Mouse (Mus musculus): ENCODE results near the gene Mettl1. TPM values are rescaled to one million over a fixed set of nuclear protein-coding genes. Genes with fewer than 3 reads are reported as not detected.
A peak's percentile ranks its signal among the peaks of the same experiment; 100 is the strongest.

Gene Mettl1
- 30.3 and 30.7 TPM in 2 replicates for polyA plus RNA-seq (2015; fragmentation: Nextera tagmentation; extraction: Ambion mirVana)

DNA sequence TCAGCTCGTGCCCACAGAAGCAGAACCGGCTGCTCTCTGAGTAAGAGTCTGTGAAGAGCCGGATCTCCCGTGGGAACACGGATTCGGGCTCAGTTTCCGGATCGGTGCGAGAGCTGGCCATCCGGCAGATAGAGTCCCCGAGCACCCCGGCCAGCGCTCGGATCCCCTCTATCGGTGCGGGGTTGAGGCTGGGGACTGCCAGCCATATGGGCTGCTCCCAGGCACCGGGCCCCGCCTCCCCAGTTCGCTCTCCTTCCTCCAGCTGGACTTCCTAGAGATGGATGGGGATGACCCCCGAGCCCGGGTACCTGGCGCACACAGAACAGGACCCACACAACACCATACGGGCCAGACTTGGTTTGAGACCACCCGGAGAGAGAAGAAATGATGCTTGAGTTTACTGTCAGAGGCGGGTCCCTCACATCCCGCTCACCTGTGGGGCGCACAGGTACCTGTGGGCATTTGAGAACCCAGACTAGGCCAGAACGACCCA lies at the start of gene Mettl1, which contains the start of gene Eef1akmt3:
TSS of gene Mettl1 (plus strand) at position 141 of the 493 bp plus-strand sequence.
TSS of gene Eef1akmt3 (minus strand) at position 240 of the 493 bp plus-strand sequence.

DNA sequence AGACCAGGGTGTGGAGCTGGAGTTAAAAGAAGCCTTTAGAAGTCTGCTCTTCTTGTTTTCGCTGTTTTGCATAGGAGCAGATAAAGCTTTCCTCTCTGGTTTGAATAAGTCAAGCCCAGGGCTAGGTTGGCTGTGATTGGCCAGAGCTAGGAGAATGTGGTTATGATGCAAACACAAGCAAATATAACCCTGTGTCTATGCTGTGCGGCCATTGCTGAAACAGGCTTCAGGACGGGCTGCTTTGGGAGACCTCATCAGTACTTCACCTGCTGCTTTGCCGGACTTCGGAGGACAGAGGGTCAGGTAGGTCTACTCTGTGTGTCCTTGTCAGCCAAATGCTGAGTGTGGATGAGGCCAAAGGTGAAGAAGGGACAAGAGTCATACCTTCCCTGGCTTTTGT lies 40.7 kb upstream of the Mettl1 start, which contains the start of gene Avil:
TSS of gene Avil (plus strand) at position 181 of the 400 bp plus-strand sequence.

DNA sequence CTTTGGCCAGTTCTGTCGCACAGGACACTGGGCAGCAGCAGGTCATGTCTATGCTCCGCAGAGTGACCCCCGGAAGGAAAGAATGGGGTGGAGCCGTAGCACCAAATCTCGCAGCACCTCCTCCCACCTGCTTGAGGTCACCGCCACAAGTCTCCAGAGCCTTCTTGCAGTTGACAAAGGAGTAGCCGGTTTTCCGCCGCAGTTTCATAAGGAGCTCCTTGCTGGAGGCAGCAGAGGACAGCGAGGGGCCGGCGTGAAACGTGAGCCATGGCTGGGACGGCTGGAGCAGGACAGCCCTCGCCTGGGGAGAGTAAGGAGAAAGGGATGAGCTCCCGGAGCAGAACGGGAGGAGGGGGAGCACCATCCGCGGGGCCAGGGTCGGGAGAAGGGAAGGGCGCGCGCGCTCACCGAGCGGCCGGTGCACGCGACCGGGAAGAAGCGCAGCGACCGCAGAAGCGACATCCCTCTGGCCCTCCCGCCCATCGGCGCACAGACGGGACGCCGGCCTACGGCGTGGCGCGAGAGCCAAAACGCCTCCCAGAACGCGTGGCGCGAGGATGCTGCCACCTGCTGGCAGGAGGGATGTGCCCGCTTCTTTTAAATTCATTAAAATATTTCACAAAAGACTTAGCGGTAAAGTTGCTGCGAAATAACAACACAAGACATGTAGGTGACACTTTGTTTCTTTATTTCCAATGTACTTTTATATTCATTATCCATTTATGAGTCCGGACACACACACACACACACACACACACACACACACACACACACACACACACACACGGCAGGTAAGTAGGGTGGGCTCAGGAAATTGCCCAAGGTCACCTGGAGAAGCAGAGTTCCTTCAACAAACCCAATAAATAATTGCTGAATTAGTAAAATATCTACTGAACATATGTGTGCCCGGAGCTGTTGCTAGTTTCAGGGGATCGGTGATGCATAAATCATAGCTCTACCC lies 10.6 kb upstream of the Mettl1 start, which contains the start of gene Tsfm:
TSS of gene Tsfm (minus strand) at position 505 of the 961 bp plus-strand sequence.

DNA sequence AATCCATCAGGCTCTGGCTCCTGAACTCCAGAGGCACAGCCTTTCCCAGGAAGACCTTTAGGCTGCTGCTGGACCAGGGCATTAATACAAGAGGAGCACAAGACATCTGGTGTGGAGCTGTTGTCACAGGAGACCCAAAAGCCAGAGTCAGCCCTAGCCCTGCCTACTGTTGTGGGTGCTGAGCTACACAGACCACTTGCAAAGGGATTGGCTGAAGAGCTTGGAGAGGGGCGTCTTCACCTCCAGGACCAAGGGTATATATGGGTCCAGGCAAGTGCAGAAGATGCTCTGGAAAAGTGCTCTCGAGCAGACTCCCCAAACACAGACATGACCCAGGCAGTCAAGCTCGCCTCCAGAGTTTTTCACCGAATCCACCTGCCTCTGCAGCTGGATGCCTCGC lies 6.7 kb downstream of the Mettl1 start, which contains the start of gene Cyp27b1:
TSS of gene Cyp27b1 (plus strand) at position 297 of the 400 bp plus-strand sequence.

DNA sequence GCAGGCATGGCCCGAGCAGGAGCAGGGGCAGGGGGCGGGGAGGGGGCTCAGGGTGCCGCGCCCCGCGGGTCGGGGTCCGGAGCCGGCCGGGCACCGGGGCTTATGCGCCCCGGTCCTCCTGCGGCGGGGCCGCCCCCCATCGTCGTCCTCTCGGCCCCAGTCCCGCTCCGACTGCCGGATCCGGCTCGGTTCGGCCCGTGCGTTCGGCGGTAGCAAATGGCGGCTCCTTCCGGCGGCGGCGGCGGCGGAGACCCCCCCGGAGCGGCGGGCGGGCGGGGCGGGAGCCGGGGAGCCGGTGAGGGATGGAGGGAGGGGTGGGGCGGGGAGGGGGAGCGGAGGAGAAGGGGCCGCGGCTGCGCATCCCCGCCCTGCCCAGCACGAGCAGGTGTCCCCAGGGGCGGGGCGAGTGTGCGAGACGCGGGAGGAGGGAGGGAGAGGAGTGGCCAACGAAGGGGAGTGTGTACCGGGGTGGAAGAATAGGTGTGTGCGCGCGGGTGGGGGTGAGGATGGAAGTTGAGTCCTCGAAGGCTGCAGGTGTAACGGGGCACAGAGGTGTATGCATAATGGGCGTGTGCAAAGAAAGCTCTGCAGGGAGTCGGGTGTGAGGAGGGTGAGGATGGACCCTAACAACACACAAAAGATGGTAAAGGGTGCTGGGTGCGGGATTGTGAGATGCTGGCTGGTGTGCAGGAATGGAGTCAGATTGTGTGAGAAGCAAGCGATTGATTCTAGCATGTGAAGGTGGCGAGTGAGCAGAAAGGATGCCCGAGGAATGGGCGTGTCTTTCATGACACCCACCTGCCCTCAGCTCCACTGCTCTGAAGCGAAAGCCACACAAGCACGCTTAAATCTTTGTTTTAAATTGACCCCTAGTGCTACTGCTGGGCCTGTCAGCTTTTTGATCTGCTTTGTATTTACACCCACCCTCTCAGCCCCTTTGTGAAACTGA lies 19.0 kb downstream of the Mettl1 start, which contains the start of gene March9:
TSS of gene March9 (minus strand) at position 217 of the 949 bp plus-strand sequence.

DNA sequence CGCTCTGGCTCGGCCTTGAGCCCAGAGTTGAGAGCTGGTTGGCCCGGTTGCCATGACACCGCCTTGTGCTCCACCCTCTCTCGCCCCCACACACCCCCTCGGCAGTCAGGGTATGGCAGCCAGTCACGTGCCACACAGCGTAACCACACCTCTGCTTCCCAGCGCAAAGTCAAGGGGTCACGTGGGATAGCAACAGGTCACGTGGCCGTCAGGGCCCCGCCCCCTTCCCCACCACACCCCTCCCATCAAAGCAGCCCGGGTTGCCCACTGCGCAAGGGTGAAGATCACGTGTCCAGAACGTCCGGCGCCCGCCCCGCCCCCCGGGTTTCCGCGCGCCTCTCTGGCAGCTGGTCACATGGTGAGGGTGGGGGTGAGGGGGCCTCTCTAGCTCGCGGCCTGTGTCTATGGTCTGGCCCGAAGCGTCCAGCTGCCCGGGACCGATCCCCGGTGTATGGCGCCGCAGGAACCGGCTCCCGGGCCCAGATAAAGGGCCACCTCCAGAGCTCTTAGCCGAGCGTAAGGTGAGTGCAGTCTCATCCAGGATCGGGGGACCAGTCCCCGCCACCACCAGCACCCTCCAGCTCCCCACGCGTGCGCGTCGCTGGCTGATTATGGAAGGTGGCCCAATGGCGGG lies 22.1 kb downstream of the Mettl1 start, which contains the start of gene Cdk4:
TSS of gene Cdk4 (plus strand) at position 296 of the 634 bp plus-strand sequence.

DNA sequence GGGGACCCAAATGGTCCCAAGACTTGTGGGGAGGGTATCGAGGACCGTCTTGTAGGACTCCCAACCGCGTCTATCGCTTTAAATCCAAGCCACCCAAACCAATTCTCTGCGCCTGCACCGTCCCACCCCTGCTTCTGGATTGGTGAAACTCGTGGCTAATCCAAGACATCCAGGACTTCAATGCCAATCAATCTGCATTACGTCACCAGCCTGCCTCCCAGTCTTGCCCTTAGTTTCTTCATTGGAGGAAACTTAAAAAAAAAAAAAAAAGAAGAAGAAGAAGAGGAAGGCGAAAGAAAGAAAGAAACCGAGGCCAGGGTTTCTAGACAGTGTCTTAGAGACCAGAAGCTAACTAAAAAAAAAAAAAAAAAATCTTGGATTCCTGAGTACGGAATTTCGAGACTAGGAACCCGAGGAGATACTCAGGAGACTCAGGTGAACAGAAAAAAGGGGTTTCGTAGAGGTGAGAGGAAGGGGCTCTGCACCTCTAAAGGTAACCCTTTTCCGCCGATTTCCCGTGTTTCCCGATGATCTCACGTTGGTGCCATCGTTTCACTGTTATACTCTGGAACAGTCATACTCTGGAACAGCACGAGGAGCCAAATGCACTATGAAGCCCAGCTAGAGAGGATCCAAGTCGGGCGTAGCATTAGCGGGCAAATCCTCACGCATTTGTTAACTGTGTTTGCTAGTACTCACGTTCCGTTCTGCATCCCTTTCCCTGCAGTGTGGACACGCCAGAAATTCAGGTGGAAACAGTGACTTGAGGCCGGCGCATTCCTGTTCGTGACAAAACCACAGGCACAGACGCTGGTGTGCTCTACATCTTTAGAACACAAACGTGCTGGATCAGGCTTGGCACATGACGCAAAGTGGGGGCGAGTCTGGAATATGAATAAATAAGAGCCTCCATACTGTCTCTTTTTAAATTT lies 29.2 kb downstream of the Mettl1 start, which contains the start of gene Tspan31:
TSS of gene Tspan31 (minus strand) at position 75 of the 932 bp plus-strand sequence.

DNA sequence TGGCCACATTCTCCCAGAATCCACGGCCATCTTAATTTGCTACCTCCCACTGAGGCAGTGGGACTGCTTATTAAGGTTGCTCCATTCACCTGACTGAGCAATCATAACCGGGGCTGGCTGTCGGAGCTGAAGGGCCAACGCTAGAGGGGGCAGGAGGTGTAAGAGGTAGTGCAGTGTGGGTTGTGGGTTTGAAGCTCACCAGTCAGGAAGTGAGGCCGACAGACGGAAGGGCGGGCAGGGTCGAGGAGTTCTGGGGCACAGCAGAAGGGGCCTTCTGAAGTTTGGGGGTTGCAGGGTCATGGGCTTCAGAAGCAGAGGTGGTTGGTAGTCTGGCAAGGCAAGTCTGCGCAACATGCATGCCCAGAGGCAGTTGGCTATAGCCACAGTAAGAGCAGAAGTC lies 33.9 kb downstream of the Mettl1 start, which contains the start of gene Agap2:
TSS of gene Agap2 (plus strand) at position 205 of the 400 bp plus-strand sequence.

MicroRNAs encoded within 50 kb of the gene (microRNA counts, 519-probe panel; counts per million panel counts)
- microRNA mmu-miR-26a (3,206 counts per million, percentile 6 among the panel's probes with 10 or more counts), microRNA mmu-miR-546 (88.3 counts per million)

Other genes starting within 250 kb of the Mettl1 start
- gene Atp23, start 140.1 kb upstream of the Mettl1 start, polyA plus RNA-seq (2015; fragmentation: Nextera tagmentation; extraction: Ambion mirVana) = 9.9 and 10.0 TPM in 2 replicates
- gene Ctdsp2, start 62.7 kb upstream of the Mettl1 start, polyA plus RNA-seq (2015; fragmentation: Nextera tagmentation; extraction: Ambion mirVana) = 29.4 and 36.8 TPM in 2 replicates
- 0.08 and 0.22 TPM in 2 replicates for gene Avil, start 40.7 kb upstream of the Mettl1 start, polyA plus RNA-seq (2015; fragmentation: Nextera tagmentation; extraction: Ambion mirVana)
- gene Tsfm, start 10.6 kb upstream of the Mettl1 start, polyA plus RNA-seq (2015; fragmentation: Nextera tagmentation; extraction: Ambion mirVana) = 53.2 and 54.6 TPM in 2 replicates
- 0.10 and 0.16 TPM in 2 replicates for gene Eef1akmt3, start 99 bp downstream of the Mettl1 start, polyA plus RNA-seq (2015; fragmentation: Nextera tagmentation; extraction: Ambion mirVana)
- gene Cyp27b1, start 6.8 kb downstream of the Mettl1 start, polyA plus RNA-seq (2015; fragmentation: Nextera tagmentation; extraction: Ambion mirVana) = not detected in 2 replicates
- gene March9, start 18.8 kb downstream of the Mettl1 start, polyA plus RNA-seq (2015; fragmentation: Nextera tagmentation; extraction: Ambion mirVana) = 0.08 and 0.11 TPM in 2 replicates
- gene Cdk4, start 22.1 kb downstream of the Mettl1 start, polyA plus RNA-seq (2015; fragmentation: Nextera tagmentation; extraction: Ambion mirVana) = 558 and 561 TPM in 2 replicates
- gene Tspan31, start 28.9 kb downstream of the Mettl1 start, polyA plus RNA-seq (2015; fragmentation: Nextera tagmentation; extraction: Ambion mirVana) = 37.4 and 47.0 TPM in 2 replicates
- gene Agap2, start 33.9 kb downstream of the Mettl1 start, polyA plus RNA-seq (2015; fragmentation: Nextera tagmentation; extraction: Ambion mirVana) = 2.5 and 3.6 TPM in 2 replicates
- gene Os9, start 79.7 kb downstream of the Mettl1 start, polyA plus RNA-seq (2015; fragmentation: Nextera tagmentation; extraction: Ambion mirVana) = 47.0 and 54.4 TPM in 2 replicates
- 22.9 and 24.8 TPM in 2 replicates for gene B4galnt1, start 123.8 kb downstream of the Mettl1 start, polyA plus RNA-seq (2015; fragmentation: Nextera tagmentation; extraction: Ambion mirVana)
- 1.5 and 1.6 TPM in 2 replicates for gene Slc26a10, start 139.2 kb downstream of the Mettl1 start, polyA plus RNA-seq (2015; fragmentation: Nextera tagmentation; extraction: Ambion mirVana)
- 13.1 and 17.5 TPM in 2 replicates for gene Arhgef25, start 148.7 kb downstream of the Mettl1 start, polyA plus RNA-seq (2015; fragmentation: Nextera tagmentation; extraction: Ambion mirVana)
- 36.1 and 42.7 TPM in 2 replicates for gene Dtx3, start 154.3 kb downstream of the Mettl1 start, polyA plus RNA-seq (2015; fragmentation: Nextera tagmentation; extraction: Ambion mirVana)
- gene Pip4k2c, start 170.2 kb downstream of the Mettl1 start, polyA plus RNA-seq (2015; fragmentation: Nextera tagmentation; extraction: Ambion mirVana) = 41.4 and 44.1 TPM in 2 replicates
- gene Kif5a, start 221.9 kb downstream of the Mettl1 start, polyA plus RNA-seq (2015; fragmentation: Nextera tagmentation; extraction: Ambion mirVana) = 0.06 and 0.15 TPM in 2 replicates
- gene Dctn2, start 225.0 kb downstream of the Mettl1 start, polyA plus RNA-seq (2015; fragmentation: Nextera tagmentation; extraction: Ambion mirVana) = 94.5 and 104 TPM in 2 replicates
- 11.7 and 14.1 TPM in 2 replicates for gene Mbd6, start 247.6 kb downstream of the Mettl1 start, polyA plus RNA-seq (2015; fragmentation: Nextera tagmentation; extraction: Ambion mirVana)